Mouse (Mus musculus) kidney, embryonic 15.5 days (tissue): Measurements from ENCODE around the gene Fzr1. TPM values are rescaled to one million over a fixed set of nuclear protein-coding genes. Genes with fewer than 3 reads are reported as not detected.

Experiments
- ATAC-seq: fragments of 200-750 bp; cut with Nextera tagmentation; replicated peaks from 2 replicates; pipeline ENCODE4 v1.8.0; 2017; ENCODE audit warnings: moderate TSS enrichment; ENCODE audit not compliant: low FRiP score
- H3K27ac ChIP-seq: fragments of 300-500 bp; sonication (generic); 2 replicates; pipeline ENCODE4 v1.5.1; 2015; ENCODE audit warnings: mild to moderate bottlenecking, inconsistent platforms
- H3K27me3 ChIP-seq: fragments of 300-500 bp; sonication (generic); 2 replicates; pipeline ENCODE4 v1.6.1; 2015; ENCODE audit warnings: inconsistent platforms
- H3K36me3 ChIP-seq: fragments of 300-500 bp; sonication (generic); 2 replicates; pipeline ENCODE4 v1.6.1; 2015; ENCODE audit warnings: inconsistent platforms
- H3K4me1 ChIP-seq: fragments of 300-500 bp; sonication (generic); 2 replicates; pipeline ENCODE4 v1.6.1; 2015; ENCODE audit warnings: inconsistent platforms
- H3K4me2 ChIP-seq: fragments of 300-500 bp; sonication (generic); 2 replicates; pipeline ENCODE4 v1.6.1; 2015; ENCODE audit warnings: moderate library complexity, mild to moderate bottlenecking, inconsistent platforms
- H3K4me3 ChIP-seq: fragments of 300-500 bp; sonication (generic); replicated peaks from 2 replicates; pipeline ENCODE4 v1.5.1; 2015; ENCODE audit warnings: mild to moderate bottlenecking, inconsistent platforms
- H3K9ac ChIP-seq: fragments of 300-500 bp; sonication (generic); 2 replicates; pipeline ENCODE4 v1.6.1; 2015; ENCODE audit warnings: mild to moderate bottlenecking, inconsistent platforms
- H3K9me3 ChIP-seq: fragments of 300-500 bp; sonication (generic); replicated peaks from 2 replicates; pipeline ENCODE4 v1.6.1; 2016; ENCODE audit warnings: inconsistent platforms
- WGBS: fragments of 180-500 bp; shearing (Covaris S2); methylation state at CpG from one replicate; pipeline ENCODE4 v1.1.7; 2015; ENCODE audit warnings: mixed read lengths; 5-methylcytosine and 5-hydroxymethylcytosine counted together
- polyA plus RNA-seq: library from polyadenylated mRNA; unstranded; fragments of >200 nt; fragmentation: Nextera tagmentation; extraction: Ambion mirVana; gene quantifications from 2 replicates; pipeline ENCODE4 v1.2.1, GENCODE M21; 2015

The Fzr1 gene
- polyA plus RNA-seq, 1 experiment from 2014 or later = 114 TPM

DNA sequence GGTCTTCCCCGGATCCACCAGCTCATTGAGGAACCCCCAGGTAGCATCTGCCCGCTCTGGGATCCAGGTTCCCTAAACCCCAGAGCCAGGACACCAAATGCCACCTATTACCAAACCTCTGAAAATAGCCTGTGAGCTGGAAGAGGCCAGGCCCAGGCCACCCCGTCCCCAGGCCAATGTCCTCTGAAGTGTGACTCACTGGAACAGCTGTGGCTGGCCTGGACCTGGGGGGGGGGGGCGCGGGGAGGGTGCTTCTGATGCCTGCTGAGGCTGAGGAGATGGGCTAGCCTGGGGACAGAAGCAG lies 43.4 kb upstream of the Fzr1 start:
- ATAC-seq = no peak
- Histone ChIP-seq H3K4me1 (peaks cover 76% of the 10 kb centered on the region), H3K4me2 (no peak overlapping the region), H3K9me3 (no peaks in the 10 kb centered on the region), H3K36me3 (peaks cover 19% of the 10 kb centered on the region; the same call in 1 of the 2 replicates), H3K4me3 (no peak overlapping the region), H3K27ac (no peak overlapping the region), H3K27me3 (no peaks in the 10 kb centered on the region), H3K9ac (no peak overlapping the region)
- WGBS = 66% methylated on average over 5 of the region's 5 CpGs

DNA sequence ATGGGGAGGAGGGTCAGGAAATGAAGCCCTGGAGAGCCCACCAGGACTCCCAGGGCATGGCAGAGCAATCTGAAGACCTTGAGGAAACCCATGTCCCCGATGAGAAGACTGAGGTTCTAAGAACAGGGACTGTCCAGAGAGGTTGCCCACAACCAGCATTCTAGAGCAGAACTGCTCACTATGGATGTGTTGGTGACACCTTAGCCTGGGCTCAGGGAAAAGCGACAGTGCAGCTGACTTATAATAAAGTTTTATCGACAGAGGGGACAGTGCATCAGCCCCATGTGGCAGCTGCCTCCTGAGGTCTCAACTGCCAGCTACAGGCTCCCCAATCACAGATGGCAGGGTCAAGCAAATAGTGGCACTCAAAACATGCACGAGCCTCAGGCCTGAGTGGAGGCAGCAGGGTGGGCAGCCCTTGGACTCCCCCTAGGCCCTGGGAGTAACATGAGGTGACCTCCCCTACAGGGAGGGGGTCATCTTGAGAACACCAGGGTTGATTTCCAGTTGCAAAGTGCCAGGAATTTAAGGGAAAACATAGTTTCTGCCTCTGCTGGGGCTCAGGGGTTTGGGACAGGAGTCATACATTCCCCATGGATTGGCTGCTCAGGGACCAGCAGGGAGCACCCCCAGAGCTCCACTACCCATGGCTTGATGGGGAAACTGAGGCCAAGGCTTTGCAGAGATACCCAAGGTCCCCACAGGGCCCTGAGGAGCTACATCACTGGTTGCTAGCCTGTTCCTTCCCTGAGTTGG lies 42.9 kb upstream of the Fzr1 start:
- 65% methylated on average over 4 of the region's 4 CpGs for WGBS

GRCm38 (mm10) chr10:81420191-81420767 lies 42.0 kb upstream of the Fzr1 start:
- Histone ChIP-seq H3K36me3 (peaks cover 19% of the 10 kb centered on the region; the same call in 1 of the 2 replicates), H3K9me3 (no peaks in the 10 kb centered on the region), H3K4me3 (no peak overlapping the region), H3K9ac (no peak overlapping the region), H3K4me2 (no peak overlapping the region), H3K4me1 (peaks cover 77% of the 10 kb centered on the region), H3K27me3 (no peaks in the 10 kb centered on the region), H3K27ac (no peak overlapping the region)
- WGBS = 90% methylated on average over 40 of the region's 40 CpGs
- no peak for ATAC-seq

More for the DNA sequence above, 42.9 kb upstream of the Fzr1 start:
- no peaks in the 10 kb centered on the region for H3K9me3 ChIP-seq
- H3K36me3 ChIP-seq = peaks cover 19% of the 10 kb centered on the region; the same call in 1 of the 2 replicates
- no peak for ATAC-seq
- H3K27ac ChIP-seq = no peak overlapping the region
- no peak overlapping the region for H3K4me2 ChIP-seq
- no peak overlapping the region for H3K4me3 ChIP-seq
- H3K4me1 ChIP-seq = peaks cover 76% of the 10 kb centered on the region
- no peak overlapping the region for H3K9ac ChIP-seq
- no peaks in the 10 kb centered on the region for H3K27me3 ChIP-seq

- H3K36me3 ChIP-seq = peaks cover 19% of the 10 kb centered on the region; the same call in 1 of the 2 replicates
- WGBS = 88% methylated on average over 10 of the region's 10 CpGs
- H3K4me3 ChIP-seq = no peak overlapping the region
- no peaks in the 10 kb centered on the region for H3K9me3 ChIP-seq
- no peak for ATAC-seq
- H3K27ac ChIP-seq = no peak overlapping the region
- H3K4me2 ChIP-seq = no peak overlapping the region
- no peak overlapping the region for H3K9ac ChIP-seq
- H3K27me3 ChIP-seq = no peaks in the 10 kb centered on the region
- peaks cover 77% of the 10 kb centered on the region for H3K4me1 ChIP-seq
Observed at GRCm38 (mm10) chr10:81419111-81419928, 41.0 kb upstream of the Fzr1 start.

DNA sequence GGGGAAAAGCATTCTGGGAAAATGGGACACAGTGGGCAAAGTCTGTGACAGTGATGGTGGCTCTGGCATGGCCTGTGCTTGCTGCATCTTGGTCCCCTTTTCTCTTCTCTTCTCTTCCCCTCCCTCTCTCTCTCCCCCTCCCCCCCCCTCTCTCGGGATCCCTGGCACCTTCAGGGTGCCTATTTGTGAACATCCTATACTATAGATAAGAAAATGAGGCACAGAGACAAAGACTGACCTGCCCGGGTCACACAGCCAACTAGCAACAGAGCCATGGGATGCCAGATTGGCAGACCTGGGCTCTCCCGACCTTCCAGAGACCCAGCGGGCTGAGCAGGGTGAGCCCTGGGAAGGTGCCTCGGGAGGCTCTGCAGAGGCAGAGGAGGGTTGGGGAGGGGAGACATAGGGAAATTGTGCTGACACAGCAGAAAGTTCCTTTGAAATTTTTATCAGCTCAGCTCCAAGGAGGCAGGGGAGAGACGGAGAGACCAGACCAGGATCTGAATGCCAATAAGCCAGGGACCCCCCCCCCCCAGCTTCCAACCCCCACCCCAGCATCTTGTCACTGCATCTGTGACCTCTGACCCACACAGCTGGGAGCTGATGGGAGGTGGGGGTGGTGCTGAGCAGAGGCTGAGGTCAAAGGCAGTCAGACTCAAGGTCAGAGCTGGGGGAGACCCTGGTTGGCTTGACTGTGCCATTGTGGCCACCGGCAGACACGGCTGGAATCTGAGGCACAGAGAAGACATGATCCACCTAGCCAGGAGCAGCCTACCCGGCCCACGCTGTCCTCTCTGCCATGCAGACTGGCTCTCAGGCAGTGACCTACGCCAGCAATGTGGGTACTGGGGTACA lies 40.1 kb upstream of the Fzr1 start:
- no peak overlapping the region for H3K9ac ChIP-seq
- WGBS = 44% methylated on average over 11 of the region's 11 CpGs
- H3K27ac ChIP-seq = 0 out of 2 replicates have a peak overlapping the region, but pooled peaks have one; percentile 9
- ATAC-seq = no peak
- H3K27me3 ChIP-seq = no peaks in the 10 kb centered on the region
- H3K4me1 ChIP-seq = peaks cover 77% of the 10 kb centered on the region
- H3K9me3 ChIP-seq = no peaks in the 10 kb centered on the region
- peaks cover 20% of the 10 kb centered on the region; the same call in 1 of the 2 replicates for H3K36me3 ChIP-seq
- no peak overlapping the region for H3K4me2 ChIP-seq
- no peak overlapping the region for H3K4me3 ChIP-seq

- Histone ChIP-seq H3K27me3 (no peaks in the 10 kb centered on the region), H3K36me3 (peaks cover 26% of the 10 kb centered on the region), H3K4me2 (peak overlapping the region; percentile 68), H3K9me3 (no peaks in the 10 kb centered on the region), H3K4me1 (peaks cover 82% of the 10 kb centered on the region), H3K27ac (peak overlapping the region; percentile 86), H3K9ac (peak overlapping the region; percentile 38), H3K4me3 (peak overlapping the region; percentile 32)
- WGBS = 47% methylated on average over 12 of the region's 12 CpGs
- ATAC-seq = no peak
Observed at GRCm38 (mm10) chr10:81417227-81418215, 39.2 kb upstream of the Fzr1 start.

- H3K4me1 ChIP-seq = peaks cover 87% of the 10 kb centered on the region
- peak overlapping the region; percentile 38 for H3K9ac ChIP-seq
- peak overlapping the region; percentile 68 for H3K4me2 ChIP-seq
- WGBS = 4% methylated on average over 26 of the region's 26 CpGs
- peaks cover 26% of the 10 kb centered on the region for H3K36me3 ChIP-seq
- peak overlapping the region; percentile 86 for H3K27ac ChIP-seq
- no peaks in the 10 kb centered on the region for H3K9me3 ChIP-seq
- H3K27me3 ChIP-seq = no peaks in the 10 kb centered on the region
- ATAC-seq = peak; percentile 69
- peak overlapping the region; percentile 32 for H3K4me3 ChIP-seq
Observed at GRCm38 (mm10) chr10:81416581-81417226, 38.4 kb upstream of the Fzr1 start.

DNA sequence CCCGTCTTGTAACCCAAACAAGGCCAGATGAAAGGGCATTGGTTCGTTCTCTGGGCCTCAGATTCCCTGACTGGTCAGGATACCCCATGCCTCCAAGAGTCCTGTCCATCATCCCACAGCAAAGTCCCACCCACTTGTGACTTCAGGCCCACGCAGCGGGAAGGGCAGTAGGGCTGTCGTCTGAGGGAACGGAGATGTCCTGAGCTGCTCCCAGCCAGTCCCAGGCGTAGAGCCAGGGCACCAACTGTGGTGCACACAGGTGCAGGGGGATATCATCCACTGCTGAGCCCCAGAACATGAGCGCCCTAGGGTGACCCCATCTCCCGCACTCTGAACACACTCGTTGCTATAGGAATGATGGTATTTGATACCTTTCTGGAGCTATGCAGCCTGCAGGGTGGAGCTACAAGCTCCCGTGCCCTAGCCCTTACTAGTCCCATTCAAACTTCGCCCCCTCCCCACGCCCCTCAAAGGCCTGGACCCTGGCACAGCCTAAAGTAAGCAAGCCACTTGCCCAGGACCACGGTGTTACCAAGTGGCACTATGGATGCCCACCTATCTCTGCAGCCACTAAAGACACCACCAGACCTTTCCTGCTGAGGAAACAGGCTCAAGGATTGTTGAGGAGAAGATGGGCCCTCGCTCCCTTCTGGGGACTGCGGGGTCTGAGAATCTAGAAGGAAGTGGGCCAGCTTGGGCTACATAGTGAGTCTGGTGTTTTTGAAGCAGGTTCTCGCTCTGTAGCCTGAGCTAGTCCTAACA lies 37.4 kb upstream of the Fzr1 start:
- no peak for ATAC-seq
- Histone ChIP-seq H3K4me1 (peaks cover 93% of the 10 kb centered on the region), H3K9ac (peak overlapping the region; percentile 18; the same call in 1 of the 2 replicates), H3K4me2 (no peak overlapping the region), H3K4me3 (no peak overlapping the region), H3K27ac (peak overlapping the region; percentile 86), H3K9me3 (no peaks in the 10 kb centered on the region), H3K27me3 (no peaks in the 10 kb centered on the region), H3K36me3 (peaks cover 26% of the 10 kb centered on the region)
- WGBS = 63% methylated on average over 17 of the region's 17 CpGs

DNA sequence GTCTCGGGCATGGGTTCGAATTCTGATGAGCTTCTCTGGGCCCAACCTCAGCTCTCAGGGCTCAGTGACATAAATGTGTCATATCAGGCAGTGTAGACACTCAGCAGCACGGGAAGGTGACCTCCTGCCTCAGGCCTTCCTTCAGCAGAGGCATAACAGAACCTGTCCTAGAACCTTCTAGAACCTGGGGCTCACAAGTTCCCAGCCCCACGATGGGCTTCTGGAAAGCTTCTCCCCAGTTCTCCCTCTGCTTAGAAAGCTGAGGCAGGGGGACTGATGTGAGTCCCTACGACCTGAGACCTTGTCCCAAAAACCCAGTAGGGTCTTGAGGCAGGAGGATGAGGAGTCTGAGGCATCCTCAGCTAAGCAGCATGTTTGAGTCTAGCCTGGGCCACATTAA lies 36.8 kb upstream of the Fzr1 start:
- WGBS = 79% methylated on average over 5 of the region's 5 CpGs
- 0 out of 2 replicates have a peak overlapping the region, but pooled peaks have one; percentile 86 for H3K27ac ChIP-seq
- H3K4me1 ChIP-seq = peaks cover 99% of the 10 kb centered on the region
- no peaks in the 10 kb centered on the region for H3K27me3 ChIP-seq
- no peaks in the 10 kb centered on the region for H3K9me3 ChIP-seq
- peak overlapping the region; percentile 18; the same call in 1 of the 2 replicates for H3K9ac ChIP-seq
- no peak for ATAC-seq
- H3K4me2 ChIP-seq = no peak overlapping the region
- H3K4me3 ChIP-seq = no peak overlapping the region
- peaks cover 23% of the 10 kb centered on the region for H3K36me3 ChIP-seq

GRCm38 (mm10) chr10:81414682-81415081 lies 36.4 kb upstream of the Fzr1 start:
- Histone ChIP-seq H3K27ac (peak overlapping the region; percentile 84; the same call in 1 of the 2 replicates), H3K9ac (no peak overlapping the region), H3K4me3 (no peak overlapping the region), H3K27me3 (no peaks in the 10 kb centered on the region), H3K36me3 (peaks cover 19% of the 10 kb centered on the region), H3K4me1 (peaks cover 100% of the 10 kb centered on the region), H3K4me2 (no peak overlapping the region), H3K9me3 (no peaks in the 10 kb centered on the region)
- no peak for ATAC-seq
